Mouse (Mus musculus) heart, embryonic 16.5 days (tissue): ENCODE results near the gene Cd302. TPM values are rescaled to one million over a fixed set of nuclear protein-coding genes. Genes with fewer than 3 reads are reported as not detected.

Experiments
- ATAC-seq: fragments of 200-750 bp; cut with Nextera tagmentation; replicated peaks from 2 replicates; pipeline ENCODE4 v1.8.0; 2017; ENCODE audit warnings: moderate number of reproducible peaks; ENCODE audit not compliant: insufficient read depth, low FRiP score; ENCODE audit errors: extremely low read depth
- H3K27ac ChIP-seq: fragments of 300-500 bp; sonication (generic); 2 replicates; pipeline ENCODE4 v1.5.1; 2014; ENCODE audit warnings: mild to moderate bottlenecking, low read length, control low read depth, moderate library complexity
- H3K27me3 ChIP-seq: fragments of 300-500 bp; sonication (generic); 2 replicates; pipeline ENCODE4 v1.6.1; 2014; ENCODE audit warnings: low read length, mixed read lengths; ENCODE audit not compliant: control insufficient read depth, insufficient read depth
- H3K36me3 ChIP-seq: fragments of 300-500 bp; sonication (generic); 2 replicates; pipeline ENCODE4 v1.6.1; 2014; ENCODE audit not compliant: control insufficient read depth, insufficient read depth
- H3K4me1 ChIP-seq: fragments of 300-500 bp; sonication (generic); 2 replicates; pipeline ENCODE4 v1.6.1; 2014; ENCODE audit warnings: low read length, mixed read lengths; ENCODE audit not compliant: control insufficient read depth, insufficient read depth
- H3K4me2 ChIP-seq: fragments of 300-500 bp; sonication (generic); 2 replicates; pipeline ENCODE4 v1.6.1; 2014; ENCODE audit warnings: low read depth, mild to moderate bottlenecking, control low read depth, low read length
- H3K4me3 ChIP-seq: fragments of 300-500 bp; sonication (generic); 2 replicates; pipeline ENCODE4 v1.5.1; 2014; ENCODE audit warnings: mild to moderate bottlenecking, control low read depth, low read length
- H3K9ac ChIP-seq: fragments of 300-500 bp; sonication (generic); 2 replicates; pipeline ENCODE4 v1.6.1; 2014; ENCODE audit warnings: low read length, control low read depth
- H3K9me3 ChIP-seq: fragments of 300-500 bp; sonication (generic); replicated peaks from 2 replicates; pipeline ENCODE4 v1.6.1; 2016; ENCODE audit warnings: low read length; ENCODE audit not compliant: control insufficient read depth
- WGBS: fragments of 180-500 bp; shearing (Covaris S2); extraction: QIAGEN DNeasy Blood & Tissue Kit; methylation state at CpG from one replicate; pipeline ENCODE4 v1.1.7; 2014; 5-methylcytosine and 5-hydroxymethylcytosine counted together
- polyA plus RNA-seq: library from polyadenylated mRNA; unstranded; fragments of >200 nt; fragmentation: Nextera tagmentation; extraction: Ambion mirVana; gene quantifications from 2 replicates; pipeline ENCODE4 v1.2.1, GENCODE M21; 2015

The Cd302 gene
- polyA plus RNA-seq, 1 experiment from 2014 or later: 15.3 TPM

GRCm38 (mm10) chr2:60209703-60210651 is 74.3 kb downstream of the Cd302 start, which contains the start of the genes Baz2b and March7:
TSS of gene Baz2b (minus strand) at chr2:60209839.
TSS of gene March7 (plus strand) at chr2:60209887.
- Histone ChIP-seq H3K4me2 (peak within 1 kb of the TSS; percentile 86), H3K4me1 (peaks cover 33% of the 10 kb centered on the region), H3K27me3 (no peaks in the 10 kb centered on the region), H3K4me3 (peak within 1 kb of the TSS; percentile 95), H3K36me3 (peaks cover 23% of the 10 kb centered on the region; the same call in 1 of the 2 replicates), H3K27ac (peak within 1 kb of the TSS; percentile 93), H3K9me3 (no peaks in the 10 kb centered on the region), H3K9ac (peak within 1 kb of the TSS; percentile 97)
- under 1% methylated on average over 87 of the region's 109 CpGs for WGBS
- peak; percentile 93 for ATAC-seq

- WGBS: under 1% methylated on average over 26 of the region's 35 CpGs
- Histone ChIP-seq H3K27ac (peak overlapping the region; percentile 87), H3K36me3 (peaks cover 23% of the 10 kb centered on the region; the same call in 1 of the 2 replicates), H3K27me3 (no peaks in the 10 kb centered on the region), H3K9ac (peak overlapping the region; percentile 97), H3K4me1 (peaks cover 31% of the 10 kb centered on the region), H3K4me3 (peak overlapping the region; percentile 95), H3K4me2 (peak overlapping the region; percentile 83), H3K9me3 (no peaks in the 10 kb centered on the region)
- ATAC-seq: peak; percentile 42
Observed at GRCm38 (mm10) chr2:60209122-60209611, 75.1 kb downstream of the Cd302 start.

GRCm38 (mm10) chr2:60205795-60206194 is 78.5 kb downstream of the Cd302 start:
- Histone ChIP-seq H3K27ac (no peak overlapping the region), H3K4me2 (no peak overlapping the region), H3K4me3 (no peak overlapping the region), H3K4me1 (peaks cover 8% of the 10 kb centered on the region), H3K9me3 (no peaks in the 10 kb centered on the region), H3K27me3 (no peaks in the 10 kb centered on the region), H3K9ac (no peak overlapping the region), H3K36me3 (peaks cover 12% of the 10 kb centered on the region; the same call in 1 of the 2 replicates)
- WGBS: 89% methylated on average over 6 of the region's 6 CpGs
- no peak for ATAC-seq

GRCm38 (mm10) chr2:60204162-60204561 is 80.1 kb downstream of the Cd302 start:
- 75% methylated on average over 6 of the region's 6 CpGs for WGBS
- H3K4me2 ChIP-seq: no peak overlapping the region
- no peak overlapping the region for H3K27ac ChIP-seq
- no peaks in the 10 kb centered on the region for H3K9me3 ChIP-seq
- ATAC-seq: no peak
- H3K27me3 ChIP-seq: no peaks in the 10 kb centered on the region
- peaks cover 12% of the 10 kb centered on the region; the same call in 1 of the 2 replicates for H3K36me3 ChIP-seq
- H3K4me3 ChIP-seq: no peak overlapping the region
- peaks cover 8% of the 10 kb centered on the region for H3K4me1 ChIP-seq
- no peak overlapping the region for H3K9ac ChIP-seq

- Histone ChIP-seq H3K4me1 (peaks cover 8% of the 10 kb centered on the region), H3K36me3 (peaks cover 12% of the 10 kb centered on the region; the same call in 1 of the 2 replicates), H3K9ac (no peak overlapping the region), H3K4me3 (no peak overlapping the region), H3K27me3 (no peaks in the 10 kb centered on the region), H3K4me2 (no peak overlapping the region), H3K9me3 (no peaks in the 10 kb centered on the region), H3K27ac (no peak overlapping the region)
- WGBS: 98% methylated on average over 4 of the region's 4 CpGs
- no peak for ATAC-seq
Observed at GRCm38 (mm10) chr2:60203733-60204132, 80.6 kb downstream of the Cd302 start.

GRCm38 (mm10) chr2:60202900-60203530 is 81.3 kb downstream of the Cd302 start:
- Histone ChIP-seq H3K9ac (no peak overlapping the region), H3K36me3 (peaks cover 12% of the 10 kb centered on the region; the same call in 1 of the 2 replicates), H3K4me1 (peaks cover 4% of the 10 kb centered on the region), H3K9me3 (no peaks in the 10 kb centered on the region), H3K4me3 (no peak overlapping the region), H3K4me2 (no peak overlapping the region), H3K27ac (no peak overlapping the region), H3K27me3 (no peaks in the 10 kb centered on the region)
- no peak for ATAC-seq
- 81% methylated on average over 8 of the region's 8 CpGs for WGBS

Other genes starting within 250 kb of the Cd302 start
- gene Baz2b, start 74.6 kb downstream of the Cd302 start, polyA plus RNA-seq: 42.7 and 43.9 TPM in 2 replicates
- 53.5 and 57.5 TPM in 2 replicates for gene March7, start 74.6 kb downstream of the Cd302 start, polyA plus RNA-seq
- 3.2 and 5.0 TPM in 2 replicates for gene Ly75, start 98.8 kb upstream of the Cd302 start, polyA plus RNA-seq